9 mouse cellular contexts compared by ENCODE assay signal in genomic region chr17:81045525-81046150, GRCm38 (mm10). TPM values are rescaled to one million over a fixed set of nuclear protein-coding genes. Genes with fewer than 3 reads are reported as not detected.
DNase-seq lines count a peak whose midpoint lies in the region; ATAC-seq and TF ChIP-seq lines count a peak whose summit lies in the region.
"Had no signal": no experiment of that assay in that cellular context is flagged by ENCODE, and none has a peak within 500 bp of the region (broad histone marks: within the 10 kb centered on the region; RNA-seq: fewer than 3 reads in every experiment).

No protein-coding gene starts in this region.

- WGBS in midbrain, postnatal 0 days: 92% methylated on average over 9 of the region's 9 CpGs
- 92% methylated on average over 9 of the region's 9 CpGs for WGBS in midbrain, embryonic 11.5 days
- WGBS in bone marrow, adult 2 months: 77% methylated on average over 9 of the region's 9 CpGs

- no peak overlapping the region for H3K9ac ChIP-seq in midbrain, postnatal 0 days (replicated peaks; ENCODE audit: low read length, poor library complexity, severe bottlenecking)
- no peak overlapping the region for H3K9ac ChIP-seq in midbrain, embryonic 11.5 days (ENCODE audit: low read length)
- H3K9ac ChIP-seq: midbrain, embryonic 12.5 days had no signal

- peak; percentile 38 for TF ChIP-seq CTCF in midbrain, postnatal 0 days (IDR thresholded peaks at IDR 0.05)
- TF ChIP-seq CTCF in bone marrow, adult 2 months (IDR thresholded peaks at IDR 0.05; ENCODE audit: control insufficient read depth, insufficient read depth, low read length): peak; percentile 54

- H3K27me3 ChIP-seq in midbrain, postnatal 0 days (ENCODE audit: insufficient read depth, low read length): no peaks in the 10 kb centered on the region
- no peaks in the 10 kb centered on the region for H3K27me3 ChIP-seq in midbrain, embryonic 11.5 days (ENCODE audit: control insufficient read depth, insufficient read depth, low read length)
- H3K27me3 ChIP-seq: midbrain, embryonic 12.5 days had no signal

- peak; percentile 17 to 45 for DNase-seq in cerebellum, postnatal 14 days
- no peak for DNase-seq in cerebellum, adult 11-12 months
- DNase-seq in midbrain, postnatal 0 days (ENCODE audit: low spot score): no peak
- no peak for DNase-seq in midbrain, embryonic 11.5 days (ENCODE audit: low spot score, missing footprints)
- DNase-seq in layer of hippocampus, postnatal 10 days (ENCODE audit: low spot score in 2 of 2): peak; percentile 28 to 30
- DNase-seq in retina, postnatal 1 day: peak; percentile 11
- DNase-seq in ovary, postnatal 10 days (ENCODE audit: low spot score): no peak

- peaks cover 7% of the 10 kb centered on the region; the same call in 1 of the 2 replicates for H3K36me3 ChIP-seq in midbrain, postnatal 0 days (ENCODE audit: insufficient read depth, low read length)
- no peaks in the 10 kb centered on the region for H3K36me3 ChIP-seq in midbrain, embryonic 11.5 days (ENCODE audit: control insufficient read depth, insufficient read depth, low read length)

- H3K9me3 ChIP-seq in midbrain, postnatal 0 days (ENCODE audit: low read length): no peaks in the 10 kb centered on the region
- no peaks in the 10 kb centered on the region for H3K9me3 ChIP-seq in midbrain, embryonic 11.5 days (ENCODE audit: control insufficient read depth, low read length)
- H3K9me3 ChIP-seq: midbrain, embryonic 12.5 days had no signal

- no peaks in the 10 kb centered on the region for H3K4me1 ChIP-seq in midbrain, postnatal 0 days (ENCODE audit: insufficient read depth, low read length)
- H3K4me1 ChIP-seq in midbrain, embryonic 11.5 days (ENCODE audit: control insufficient read depth, insufficient read depth, low read length): no peaks in the 10 kb centered on the region
- peaks cover 1% of the 10 kb centered on the region; the same call in 1 of the 2 replicates for H3K4me1 ChIP-seq in bone marrow, adult 2 months (ENCODE audit: control insufficient read depth, insufficient read depth, low read length)

- no peak for ATAC-seq in midbrain, postnatal 0 days (ENCODE audit: low FRiP score)
- no peak for ATAC-seq in midbrain, embryonic 11.5 days (ENCODE audit: low FRiP score)

- TF ChIP-seq POLR2A in bone marrow, adult 2 months (IDR thresholded peaks at IDR 0.05; ENCODE audit: borderline replicate concordance, control insufficient read depth, low read depth, low read length): no peak

- H3K27ac ChIP-seq in midbrain, postnatal 0 days (ENCODE audit: low read depth, low read length): no peak overlapping the region
- H3K27ac ChIP-seq in midbrain, embryonic 11.5 days (ENCODE audit: low read depth, low read length): no peak overlapping the region
- H3K27ac ChIP-seq in bone marrow, adult 2 months (ENCODE audit: control insufficient read depth, insufficient read depth, low read depth, low read length, poor library complexity): no peak overlapping the region
- H3K27ac ChIP-seq: midbrain, embryonic 12.5 days had no signal

- no peak overlapping the region for H3K4me2 ChIP-seq in midbrain, postnatal 0 days (ENCODE audit: low read depth, low read length, poor library complexity, severe bottlenecking)
- H3K4me2 ChIP-seq in midbrain, embryonic 11.5 days: no peak overlapping the region
- H3K4me2 ChIP-seq: midbrain, embryonic 12.5 days had no signal

- no peak overlapping the region for H3K4me3 ChIP-seq in midbrain, postnatal 0 days (ENCODE audit: low read depth, low read length)
- no peak overlapping the region for H3K4me3 ChIP-seq in midbrain, embryonic 11.5 days (ENCODE audit: low read depth, low read length)
- H3K4me3 ChIP-seq in bone marrow, adult 2 months (replicated peaks; ENCODE audit: control insufficient read depth, low read depth, low read length): no peak overlapping the region
- H3K4me3 ChIP-seq: midbrain, embryonic 12.5 days had no signal

RNA-seq across cellular contexts. Expression of gene Thumpd2, which starts 19.2 kb away (rescaled TPM):
- total RNA-seq in midbrain, postnatal 0 days (2014; rRNA removed): 2.6 and 3.1 TPM in 2 replicates
- 5.5 and 5.7 TPM in 2 replicates for polyA plus RNA-seq in midbrain, postnatal 0 days (2015; fragmentation: Nextera tagmentation; extraction: Ambion mirVana)
- 13.9 and 14.4 TPM in 2 replicates for polyA plus RNA-seq in midbrain, embryonic 11.5 days (2014; fragmentation: Nextera tagmentation; extraction: Ambion mirVana)
- polyA plus RNA-seq in bone marrow, adult 2 months (2011; ENCODE audit: insufficient read depth, insufficient read length, low replicate concordance, missing spikeins): 3.9 and 6.2 TPM in 2 replicates
- total RNA-seq in layer of hippocampus, postnatal 10 days (2021): 1 to 10 TPM; 5.7 to 6.1 TPM

Comparison
In these comparisons a context has a peak if more than half of its experiments do, and no peak if none do; other contexts are left out.
1. DNase-seq: peak in cerebellum, postnatal 14 days (2 of 2), layer of hippocampus, postnatal 10 days (2 of 2) and retina, postnatal 1 day (single experiment); none in cerebellum, adult 11-12 months (single experiment), midbrain, postnatal 0 days (single experiment), midbrain, embryonic 11.5 days (single experiment) and ovary, postnatal 10 days (single experiment).